Mouse (Mus musculus) forebrain, embryonic 10.5 days (tissue): ENCODE results near the gene Prpf4b. TPM values are rescaled to one million over a fixed set of nuclear protein-coding genes. Genes with fewer than 3 reads are reported as not detected.
"Not testable (repeated sequence)": the region's sequence is repeated elsewhere in the genome, so short reads cannot be mapped to it uniquely, and the experiment has no call there.

Source experiments
- DNase-seq: peaks from one replicate; pipeline ENCODE4 v3.0.0-alpha.2; 2017; ENCODE audit warnings: low spot score; ENCODE audit errors: extremely low spot score
- H3K27ac ChIP-seq: fragments of 300-500 bp; sonication (generic); 2 replicates; pipeline ENCODE4 v1.5.1; 2016; ENCODE audit warnings: mild to moderate bottlenecking
- H3K27me3 ChIP-seq: fragments of 300-500 bp; sonication (generic); 2 replicates; pipeline ENCODE4 v1.6.1; 2016; ENCODE audit warnings: mild to moderate bottlenecking; ENCODE audit not compliant: poor library complexity, severe bottlenecking
- H3K36me3 ChIP-seq: fragments of 300-500 bp; sonication (generic); replicated peaks from 2 replicates; pipeline ENCODE4 v1.6.1; 2016; ENCODE audit warnings: mild to moderate bottlenecking, moderate library complexity
- H3K4me1 ChIP-seq: fragments of 300-500 bp; sonication (generic); 2 replicates; pipeline ENCODE4 v1.6.1; 2016
- H3K4me3 ChIP-seq: fragments of 300-500 bp; sonication (generic); 2 replicates; pipeline ENCODE4 v1.5.1; 2016; ENCODE audit warnings: mild to moderate bottlenecking, moderate library complexity
- H3K9me3 ChIP-seq: fragments of 300-500 bp; sonication (generic); 2 replicates; pipeline ENCODE4 v1.6.1; 2016; ENCODE audit warnings: mild to moderate bottlenecking, moderate library complexity
- WGBS: fragments of 180-500 bp; shearing (Covaris S2); methylation state at CpG from one replicate; pipeline ENCODE4 v1.1.7; 2016; 5-methylcytosine and 5-hydroxymethylcytosine counted together
- polyA plus RNA-seq: library from polyadenylated mRNA; unstranded; fragments of >200 nt; fragmentation: Nextera tagmentation; extraction: Ambion mirVana; gene quantifications from 2 replicates; pipeline ENCODE4 v1.2.1, GENCODE M21; 2016

The Prpf4b gene
- polyA plus RNA-seq = 69.7 and 76.1 TPM in 2 replicates

- Histone ChIP-seq H3K9me3 (no peaks in the 10 kb centered on the region), H3K4me1 (peaks cover 30% of the 10 kb centered on the region), H3K27me3 (no peaks in the 10 kb centered on the region), H3K36me3 (peaks cover 11% of the 10 kb centered on the region), H3K27ac (peak within 1 kb of the TSS; percentile 99), H3K4me3 (peak within 1 kb of the TSS; percentile 97)
- 1% methylated on average over 40 of the region's 40 CpGs for WGBS
- peak; percentile 92 for DNase-seq
These were observed at the start of gene Prpf4b for GRCm38 (mm10) chr13:34875166-34875710. TSS of gene Prpf4b (plus strand) at chr13:34875302.

- Histone ChIP-seq H3K9me3 (no peaks in the 10 kb centered on the region), H3K4me3 (no peak overlapping the region), H3K36me3 (no peaks in the 10 kb centered on the region), H3K27ac (peak overlapping the region; percentile 76), H3K4me1 (peaks cover 29% of the 10 kb centered on the region), H3K27me3 (no peaks in the 10 kb centered on the region)
- no peak for DNase-seq
- 91% methylated on average over 3 of the region's 3 CpGs for WGBS
These were observed 48.1 kb upstream of the Prpf4b start for GRCm38 (mm10) chr13:34826760-34827690.

GRCm38 (mm10) chr13:34827988-34828882 is 46.9 kb upstream of the Prpf4b start:
- Histone ChIP-seq H3K27ac (peak overlapping the region; percentile 76), H3K4me3 (no peak overlapping the region), H3K4me1 (peaks cover 29% of the 10 kb centered on the region), H3K27me3 (no peaks in the 10 kb centered on the region), H3K9me3 (no peaks in the 10 kb centered on the region), H3K36me3 (no peaks in the 10 kb centered on the region)
- WGBS = 73% methylated on average over 10 of the region's 10 CpGs
- no peak for DNase-seq

GRCm38 (mm10) chr13:34842851-34843250 is 32.3 kb upstream of the Prpf4b start:
- 87% methylated on average over 4 of the region's 4 CpGs for WGBS
- DNase-seq = no peak
- Histone ChIP-seq H3K27me3 (no peaks in the 10 kb centered on the region), H3K36me3 (no peaks in the 10 kb centered on the region), H3K27ac (no peak overlapping the region), H3K4me1 (no peaks in the 10 kb centered on the region), H3K4me3 (no peak overlapping the region), H3K9me3 (no peaks in the 10 kb centered on the region)

GRCm38 (mm10) chr13:34850759-34851158 is 24.3 kb upstream of the Prpf4b start:
- Histone ChIP-seq H3K27me3 (no peaks in the 10 kb centered on the region), H3K4me3 (no peak overlapping the region), H3K9me3 (peaks cover 25% of the 10 kb centered on the region), H3K36me3 (no peaks in the 10 kb centered on the region), H3K4me1 (no peaks in the 10 kb centered on the region), H3K27ac (no peak overlapping the region)
- WGBS = 90% methylated on average over 3 of the region's 3 CpGs
- DNase-seq = no peak

GRCm38 (mm10) chr13:34851191-34851784 is 23.8 kb upstream of the Prpf4b start:
- DNase-seq = no peak
- WGBS = 79% methylated on average over 5 of the region's 5 CpGs
- Histone ChIP-seq H3K27me3 (no peaks in the 10 kb centered on the region), H3K4me1 (no peaks in the 10 kb centered on the region), H3K9me3 (peaks cover 25% of the 10 kb centered on the region), H3K36me3 (no peaks in the 10 kb centered on the region), H3K4me3 (no peak overlapping the region), H3K27ac (no peak overlapping the region)

GRCm38 (mm10) chr13:34857526-34857925 is 17.6 kb upstream of the Prpf4b start:
- H3K4me3 ChIP-seq = no peak overlapping the region
- peak overlapping the region; percentile 22; the same call in 1 of the 2 replicates for H3K27ac ChIP-seq
- no peaks in the 10 kb centered on the region for H3K4me1 ChIP-seq
- 45% methylated on average over 2 of the region's 2 CpGs for WGBS
- DNase-seq = no peak
- no peaks in the 10 kb centered on the region for H3K36me3 ChIP-seq
- H3K9me3 ChIP-seq = peaks cover 25% of the 10 kb centered on the region
- H3K27me3 ChIP-seq = no peaks in the 10 kb centered on the region

- DNase-seq = no peak
- H3K4me1 ChIP-seq = no peaks in the 10 kb centered on the region
- H3K4me3 ChIP-seq = no peak overlapping the region
- no peaks in the 10 kb centered on the region for H3K27me3 ChIP-seq
- H3K36me3 ChIP-seq = no peaks in the 10 kb centered on the region
- peaks cover 13% of the 10 kb centered on the region; the same call in 1 of the 2 replicates for H3K9me3 ChIP-seq
- H3K27ac ChIP-seq = no peak overlapping the region
- 92% methylated on average over 5 of the region's 5 CpGs for WGBS
These were observed 15.7 kb upstream of the Prpf4b start for GRCm38 (mm10) chr13:34859406-34859805.

- DNase-seq = not testable (repeated sequence)
These were observed 13.9 kb upstream of the Prpf4b start for GRCm38 (mm10) chr13:34861166-34861565.

GRCm38 (mm10) chr13:34864420-34865169 is 10.5 kb upstream of the Prpf4b start:
- Histone ChIP-seq H3K9me3 (no peaks in the 10 kb centered on the region), H3K4me3 (no peak overlapping the region), H3K4me1 (no peaks in the 10 kb centered on the region), H3K27ac (no peak overlapping the region), H3K36me3 (no peaks in the 10 kb centered on the region), H3K27me3 (no peaks in the 10 kb centered on the region)
- 46% methylated on average over 7 of the region's 7 CpGs for WGBS
- peak; percentile 22 for DNase-seq

More at GRCm38 (mm10) chr13:34861166-34861565, 13.9 kb upstream of the Prpf4b start:
- WGBS = 69% methylated on average over 7 of the region's 8 CpGs
- not testable (repeated sequence) for H3K4me1 ChIP-seq, H3K27me3 ChIP-seq, H3K36me3 ChIP-seq, H3K27ac ChIP-seq, H3K4me3 ChIP-seq, H3K9me3 ChIP-seq

GRCm38 (mm10) chr13:34873801-34874681 is 1.1 kb upstream of the Prpf4b start:
- Histone ChIP-seq H3K27me3 (no peaks in the 10 kb centered on the region), H3K9me3 (no peaks in the 10 kb centered on the region), H3K27ac (peak overlapping the region; percentile 99), H3K4me3 (peak overlapping the region; percentile 97), H3K4me1 (peaks cover 30% of the 10 kb centered on the region), H3K36me3 (peaks cover 3% of the 10 kb centered on the region)
- DNase-seq = peak; percentile 94
- WGBS = 3% methylated on average over 45 of the region's 45 CpGs
